Mouse (Mus musculus): Measurements from ENCODE around the gene Acsf2. TPM values are rescaled to one million over a fixed set of nuclear protein-coding genes. Genes with fewer than 3 reads are reported as not detected.

Gene Acsf2
- total and polyA plus RNA-seq, 3 experiments: 4.5 to 25.7 (median 7.5) TPM

DNA sequence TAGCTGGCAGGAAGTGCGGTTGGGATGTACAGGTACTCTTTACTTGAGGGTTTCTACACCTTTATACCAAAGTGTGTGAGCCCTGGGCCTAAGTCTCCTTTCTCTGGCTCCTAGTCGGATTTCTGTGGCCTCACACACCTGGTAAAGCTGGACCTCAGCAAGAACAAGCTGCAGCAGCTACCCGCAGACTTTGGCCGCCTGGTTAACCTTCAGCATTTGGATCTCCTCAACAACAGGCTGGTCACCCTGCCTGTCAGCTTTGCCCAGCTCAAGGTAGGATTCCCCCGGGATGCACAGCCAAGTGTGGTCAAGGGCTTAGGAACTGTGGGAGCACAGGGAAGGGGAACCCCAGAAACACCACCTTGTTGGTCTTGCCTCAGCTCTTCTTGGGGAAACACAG, 32.8 kb upstream of the Acsf2 start:
- dilution Hi-C loops (cut with MboI; ENCODE audit: extremely low pct_ligation_motif_present, extremely low pct_unique_long_range_greater_than_20kb, low sequenced_read_pairs) (no loop called here), in situ Hi-C loops (cut with MboI; ENCODE audit: low pct_ligation_motif_present, low pct_unique_long_range_greater_than_20kb, low sequenced_read_pairs) (no loop called here)
- peaks cover 2 to 29% of the 10 kb centered on the region in 2 experiments; a peak in 2 of 4 replicates for H3K4me1 ChIP-seq (ENCODE audit: control insufficient read depth in 1 of 2, insufficient read depth in 2 of 2)
- H3K27ac ChIP-seq (ENCODE audit: insufficient read depth, low read depth): no peak overlapping the region
- no peaks in the 10 kb centered on the region for H3K9me3 ChIP-seq (replicated peaks; ENCODE audit: low read length)
- no peak overlapping the region for H3K4me3 ChIP-seq (replicated peaks in 1 of 3; ENCODE audit: low read depth in 2 of 3, low read length in 2 of 3, poor library complexity in 1 of 3)
- H3K36me3 ChIP-seq (replicated peaks in 1 of 2; ENCODE audit: control insufficient read depth in 1 of 2, insufficient read depth in 1 of 2, low read length in 1 of 2): peaks cover 72 to 85% of the 10 kb centered on the region in 2 experiments
- H3K9ac ChIP-seq (ENCODE audit: insufficient read depth, low read depth): no peak overlapping the region
- TF ChIP-seq KAT2A (IDR thresholded peaks at IDR 0.05; ENCODE audit: insufficient replicate concordance, low read length): no peak
- TF ChIP-seq POLR2AphosphoS2 (IDR thresholded peaks at IDR 0.05; ENCODE audit: low read depth, low read length): no peak
- no peak for TF ChIP-seq ZMIZ1 (IDR thresholded peaks at IDR 0.05; ENCODE audit: low read depth, low read length)
- TF ChIP-seq MXI1 (IDR thresholded peaks at IDR 0.05; ENCODE audit: low read depth, low read length): no peak
- no peak for TF ChIP-seq BHLHE40 (IDR thresholded peaks at IDR 0.05; ENCODE audit: low read depth, low read length)
- TF ChIP-seq POLR2A (IDR thresholded peaks at IDR 0.05; ENCODE audit: low read depth, low read length): no peak
- no peak for TF ChIP-seq NELFE (IDR thresholded peaks at IDR 0.05; ENCODE audit: low read depth, low read length)
- no peak for TF ChIP-seq ELF1 (IDR thresholded peaks at IDR 0.05; ENCODE audit: low read depth, low read length)
- no peak for TF ChIP-seq RAD21 (IDR thresholded peaks at IDR 0.05; ENCODE audit: low read depth, low read length)
- no peak for TF ChIP-seq MEF2A (IDR thresholded peaks at IDR 0.05; ENCODE audit: borderline replicate concordance, low read depth, low read length)
- no peak for TF ChIP-seq ZC3H11A (IDR thresholded peaks at IDR 0.05; ENCODE audit: low read depth, low read length)
- no peak for TF ChIP-seq ZKSCAN1 (IDR thresholded peaks at IDR 0.05; ENCODE audit: borderline replicate concordance, low read depth, low read length)
- no peak for TF ChIP-seq TBP (conservative IDR thresholded peaks at IDR 0.05; ENCODE audit: low read depth, low read length)
- no peak for TF ChIP-seq MAZ (IDR thresholded peaks at IDR 0.05; ENCODE audit: low read depth, low read length)
- no peak for TF ChIP-seq EP300 (IDR thresholded peaks at IDR 0.05; ENCODE audit: low read length)
- no peak for DNase-seq (ENCODE audit: extremely low read depth)
- no peak overlapping the region for H3K4me2 ChIP-seq (ENCODE audit: insufficient read depth, low read depth, poor library complexity, severe bottlenecking)
- no peaks in the 10 kb centered on the region for H3K27me3 ChIP-seq (replicated peaks)
- peaks cover 52% of the 10 kb centered on the region for H3K79me2 ChIP-seq (replicated peaks; ENCODE audit: control insufficient read depth, extremely low read depth, insufficient read depth, poor library complexity, severe bottlenecking)

- H3K27me3 ChIP-seq (replicated peaks): no peaks in the 10 kb centered on the region
- H3K4me1 ChIP-seq (ENCODE audit: control insufficient read depth in 1 of 2, insufficient read depth in 2 of 2): peaks cover 2 to 29% of the 10 kb centered on the region in 2 experiments; a peak in 2 of 4 replicates
- peaks cover 52% of the 10 kb centered on the region for H3K79me2 ChIP-seq (replicated peaks; ENCODE audit: control insufficient read depth, extremely low read depth, insufficient read depth, poor library complexity, severe bottlenecking)
- H3K9me3 ChIP-seq (replicated peaks; ENCODE audit: low read length): no peaks in the 10 kb centered on the region
- no peak overlapping the region for H3K4me2 ChIP-seq (ENCODE audit: insufficient read depth, low read depth, poor library complexity, severe bottlenecking)
- H3K27ac ChIP-seq (ENCODE audit: insufficient read depth, low read depth): no peak overlapping the region
- no peak for TF ChIP-seq MAZ (IDR thresholded peaks at IDR 0.05; ENCODE audit: low read depth, low read length)
- no peak for TF ChIP-seq MYC (IDR thresholded peaks at IDR 0.05; ENCODE audit: low read depth, low read length)
- TF ChIP-seq IRF4 (IDR thresholded peaks at IDR 0.05; ENCODE audit: low read depth, low read length): no peak
- no peak for TF ChIP-seq ZNF384 (IDR thresholded peaks at IDR 0.05; ENCODE audit: low read depth, low read length)
- no peak for TF ChIP-seq PAX5 (IDR thresholded peaks at IDR 0.05; ENCODE audit: low read length)
- TF ChIP-seq HCFC1 (IDR thresholded peaks at IDR 0.05; ENCODE audit: low read depth, low read length): no peak
- no peak for TF ChIP-seq RCOR1 (conservative IDR thresholded peaks at IDR 0.05; ENCODE audit: low read depth, low read length)
- no peak for TF ChIP-seq JUN (IDR thresholded peaks at IDR 0.05; ENCODE audit: insufficient read depth, low read depth, low read length)
- TF ChIP-seq USF2 (conservative IDR thresholded peaks at IDR 0.05; ENCODE audit: low read depth, low read length): no peak
- no peak for TF ChIP-seq CHD1 (IDR thresholded peaks at IDR 0.05; ENCODE audit: low read depth, low read length)
- TF ChIP-seq USF1 (IDR thresholded peaks at IDR 0.05; ENCODE audit: low read depth, low read length): no peak
- TF ChIP-seq MXI1 (IDR thresholded peaks at IDR 0.05; ENCODE audit: low read depth, low read length): no peak
- no peak for TF ChIP-seq EP300 (IDR thresholded peaks at IDR 0.05; ENCODE audit: low read length)
- no peak for TF ChIP-seq JUND (conservative IDR thresholded peaks at IDR 0.05; ENCODE audit: low read depth, low read length)
- no peak for TF ChIP-seq KAT2A (IDR thresholded peaks at IDR 0.05; ENCODE audit: insufficient replicate concordance, low read length)
- TF ChIP-seq MAX (IDR thresholded peaks at IDR 0.05; ENCODE audit: low read length): no peak
- H3K4me3 ChIP-seq (replicated peaks in 1 of 3; ENCODE audit: low read depth in 2 of 3, low read length in 2 of 3, poor library complexity in 1 of 3): no peak overlapping the region
- dilution Hi-C loops (cut with MboI; ENCODE audit: extremely low pct_ligation_motif_present, extremely low pct_unique_long_range_greater_than_20kb, low sequenced_read_pairs) (no loop called here), in situ Hi-C loops (cut with MboI; ENCODE audit: low pct_ligation_motif_present, low pct_unique_long_range_greater_than_20kb, low sequenced_read_pairs) (no loop called here)
- H3K9ac ChIP-seq (ENCODE audit: insufficient read depth, low read depth): no peak overlapping the region
- H3K36me3 ChIP-seq (replicated peaks in 1 of 2; ENCODE audit: control insufficient read depth in 1 of 2, insufficient read depth in 1 of 2, low read length in 1 of 2): peaks cover 59 to 70% of the 10 kb centered on the region in 2 experiments
- DNase-seq (ENCODE audit: extremely low read depth): no peak
Observed at GRCm38 (mm10) chr11:94632988-94633387, 31.3 kb upstream of the Acsf2 start.
